ENCODE assay signal across 14 mouse cellular contexts in the genomic region with DNA sequence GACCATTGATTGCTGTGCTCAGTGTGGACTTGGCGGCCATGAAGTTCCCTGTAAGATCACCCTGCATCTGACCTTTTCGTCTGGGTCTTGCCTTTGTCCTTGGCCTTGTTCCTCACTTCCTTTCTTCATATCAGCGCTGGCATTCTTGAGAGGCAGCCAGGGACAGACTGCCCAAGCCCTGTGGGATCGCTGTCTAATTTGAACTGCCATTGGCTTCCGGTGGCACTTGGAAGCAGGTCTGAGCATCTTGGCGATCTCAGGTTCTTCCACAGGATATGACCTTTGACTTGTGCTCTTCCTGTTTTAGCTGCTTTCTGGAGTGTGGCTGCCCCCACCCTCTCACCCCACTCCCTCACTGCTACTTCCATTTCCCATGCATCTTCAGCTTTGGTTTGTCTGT.
DNase-seq lines count a peak whose midpoint lies in the region; ATAC-seq lines count a peak whose summit lies in the region.
"Had no signal": no experiment of that assay in that cellular context is flagged by ENCODE, and none has a peak within 500 bp of the region (broad histone marks: within the 10 kb centered on the region; RNA-seq: fewer than 3 reads in every experiment).

No protein-coding gene starts in this region.

- no peak overlapping the region for H3K27ac ChIP-seq in hindbrain, embryonic 14.5 days
- H3K27ac ChIP-seq: embryonic facial prominence, embryonic 13.5 days; hindbrain, embryonic 15.5 days; neural tube, embryonic 13.5 days had no signal

- no peaks in the 10 kb centered on the region for H3K27me3 ChIP-seq in hindbrain, embryonic 14.5 days (ENCODE audit: control insufficient read depth, insufficient read depth, low read length)
- H3K27me3 ChIP-seq: embryonic facial prominence, embryonic 13.5 days; hindbrain, embryonic 15.5 days; neural tube, embryonic 13.5 days had no signal

- 76% methylated on average over 6 of the region's 6 CpGs for WGBS in hindbrain, embryonic 14.5 days

- no peak overlapping the region for H3K4me2 ChIP-seq in hindbrain, embryonic 14.5 days (replicated peaks)
- H3K4me2 ChIP-seq: embryonic facial prominence, embryonic 13.5 days; hindbrain, embryonic 15.5 days; neural tube, embryonic 13.5 days had no signal

- no peaks in the 10 kb centered on the region for H3K9me3 ChIP-seq in hindbrain, embryonic 14.5 days (ENCODE audit: control insufficient read depth, low read length)
- H3K9me3 ChIP-seq: embryonic facial prominence, embryonic 13.5 days; hindbrain, embryonic 15.5 days; neural tube, embryonic 13.5 days had no signal

- no peak overlapping the region for H3K9ac ChIP-seq in hindbrain, embryonic 14.5 days
- H3K9ac ChIP-seq: embryonic facial prominence, embryonic 13.5 days; hindbrain, embryonic 15.5 days; neural tube, embryonic 13.5 days had no signal

- intact Hi-C loops in left cerebral cortex, postnatal 14 days (cut with DNase I) = no loop called here

- no peak for ATAC-seq in inflammation-experienced regulatory T-cells, adult 6 months
- no peak for ATAC-seq in hindbrain, embryonic 14.5 days (ENCODE audit: low FRiP score)
- ATAC-seq: forebrain, embryonic 16.5 days had no signal

- H3K4me3 ChIP-seq in hindbrain, embryonic 14.5 days (replicated peaks; ENCODE audit: low read length) = no peak overlapping the region
- H3K4me3 ChIP-seq: embryonic facial prominence, embryonic 13.5 days; hindbrain, embryonic 15.5 days; neural tube, embryonic 13.5 days had no signal

- peak; percentile 81 to 84 for DNase-seq in adrenal gland, adult (ENCODE audit: inconsistent age in 2 of 2, low spot score in 1 of 2)
- no peak for DNase-seq in adrenal gland, postnatal 4 days (ENCODE audit: low spot score in 2 of 2)
- DNase-seq in testis, postnatal 14 days (ENCODE audit: low spot score) = peak; percentile 17
- no peak for DNase-seq in testis, postnatal 10 days (ENCODE audit: low spot score)
- DNase-seq in kidney, postnatal 36 days = peak; percentile 60 to 85
- DNase-seq in left cerebral cortex, postnatal 14 days (ENCODE audit: low spot score in 2 of 2) = no peak
- no peak for DNase-seq in hindbrain, embryonic 14.5 days (ENCODE audit: low spot score)
- DNase-seq: cerebellum, adult 11-12 months; liver had no signal

- H3K36me3 ChIP-seq in hindbrain, embryonic 14.5 days (replicated peaks; ENCODE audit: control insufficient read depth, insufficient read depth) = no peaks in the 10 kb centered on the region
- H3K36me3 ChIP-seq: embryonic facial prominence, embryonic 13.5 days; hindbrain, embryonic 15.5 days; neural tube, embryonic 13.5 days had no signal

- peaks cover 9% of the 10 kb centered on the region; the same call in 1 of the 2 replicates for H3K4me1 ChIP-seq in hindbrain, embryonic 14.5 days (replicated peaks; ENCODE audit: control insufficient read depth, insufficient read depth, low read length)

Comparison
In these comparisons a context has a peak if more than half of its experiments do, and no peak if none do; other contexts are left out.
1. DNase-seq: peak in adrenal gland, adult (2 of 2), testis, postnatal 14 days (single experiment) and kidney, postnatal 36 days (2 of 2); none in adrenal gland, postnatal 4 days (0 of 2), testis, postnatal 10 days (single experiment), left cerebral cortex, postnatal 14 days (0 of 2) and hindbrain, embryonic 14.5 days (single experiment).